In the genomic region with DNA sequence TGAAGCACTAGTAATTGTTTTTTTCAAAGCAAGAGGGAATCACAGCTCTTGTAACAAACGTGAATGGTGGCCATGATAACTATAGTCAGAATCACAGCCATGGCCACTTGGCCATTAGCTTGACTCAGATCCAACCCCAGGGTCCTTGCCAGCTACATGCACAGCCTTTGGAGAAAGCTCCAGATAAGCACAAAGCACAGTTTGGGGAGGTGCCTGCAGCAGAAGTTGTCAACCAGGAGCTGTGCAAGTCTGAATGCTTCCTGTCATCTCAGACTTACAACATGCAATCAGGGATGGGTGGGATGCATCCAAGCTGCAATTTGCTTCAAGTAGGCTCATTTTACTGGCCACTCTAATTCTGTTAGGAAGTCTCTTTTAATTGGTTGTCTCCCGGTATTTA, we compare ENCODE assay signal across 43 mouse cellular contexts. TPM values are rescaled to one million over a fixed set of nuclear protein-coding genes. Genes with fewer than 3 reads are reported as not detected.
A peak's percentile ranks its signal among the peaks of the same experiment; 100 is the strongest.
DNase-seq lines count a peak whose midpoint lies in the region; ATAC-seq lines count a peak whose summit lies in the region.
"Had no signal": no experiment of that assay in that cellular context is flagged by ENCODE, and none has a peak within 500 bp of the region (broad histone marks: within the 10 kb centered on the region; RNA-seq: fewer than 3 reads in every experiment).

No protein-coding gene starts in this region.

- 0 out of 2 replicates have a peak, but pooled peaks cover 2% of the 10 kb centered on the region for H3K4me1 ChIP-seq in forebrain, embryonic 16.5 days (replicated peaks; ENCODE audit: control insufficient read depth, insufficient read depth, low read length)
- H3K4me1 ChIP-seq: kidney, embryonic 15.5 days; limb, embryonic 10.5 days; limb, embryonic 15.5 days; liver, embryonic 13.5 days; megakaryocyte, embryonic 14.5 days had no signal

- no peaks in the 10 kb centered on the region for H3K27me3 ChIP-seq in forebrain, embryonic 16.5 days (replicated peaks; ENCODE audit: control insufficient read depth, insufficient read depth, low read length)
- H3K27me3 ChIP-seq: heart, embryonic 13.5 days; kidney, embryonic 15.5 days; limb, embryonic 15.5 days; liver, embryonic 13.5 days; megakaryocyte, embryonic 14.5 days; Patski had no signal

- no peak overlapping the region for H3K27ac ChIP-seq in forebrain, embryonic 16.5 days (ENCODE audit: low read length)
- H3K27ac ChIP-seq: gastrocnemius, adult 2 months; heart, embryonic 13.5 days; kidney, embryonic 15.5 days; limb, embryonic 10.5 days; limb, embryonic 15.5 days; liver, embryonic 13.5 days; stomach, postnatal 0 days had no signal

- no peaks in the 10 kb centered on the region for H3K36me3 ChIP-seq in forebrain, embryonic 16.5 days (ENCODE audit: control insufficient read depth, insufficient read depth)
- H3K36me3 ChIP-seq: G1E; heart, embryonic 13.5 days; kidney, embryonic 15.5 days; limb, embryonic 10.5 days; limb, embryonic 15.5 days; liver, embryonic 13.5 days had no signal

- H3K9me3 ChIP-seq in forebrain, embryonic 16.5 days (ENCODE audit: control insufficient read depth, low read length), result peaks cover 3% of the 10 kb centered on the region; the same call in 1 of the 2 replicates
- H3K9me3 ChIP-seq: kidney, embryonic 15.5 days; limb, embryonic 10.5 days; limb, embryonic 15.5 days had no signal

- H3K9ac ChIP-seq in forebrain, embryonic 16.5 days (replicated peaks; ENCODE audit: low read depth, low read length), result no peak overlapping the region
- H3K9ac ChIP-seq: heart, embryonic 13.5 days; kidney, embryonic 15.5 days; limb, embryonic 15.5 days; liver, embryonic 13.5 days had no signal

- peak; percentile 94 for ATAC-seq in forebrain, embryonic 16.5 days
- ATAC-seq: hindbrain, embryonic 16.5 days; lung, postnatal 0 days; Patski had no signal

- H3K4me2 ChIP-seq in forebrain, embryonic 16.5 days (ENCODE audit: low read length), result no peak overlapping the region
- H3K4me2 ChIP-seq: heart, embryonic 13.5 days; kidney, embryonic 15.5 days; limb, embryonic 15.5 days; liver, embryonic 13.5 days had no signal

- H3K4me3 ChIP-seq in forebrain, embryonic 16.5 days (replicated peaks; ENCODE audit: low read length), result no peak overlapping the region
- H3K4me3 ChIP-seq: erythroblast, embryonic 14.5 days; gastrocnemius, adult 2 months; heart, embryonic 13.5 days; kidney, embryonic 15.5 days; limb, embryonic 10.5 days; limb, embryonic 15.5 days; liver, embryonic 13.5 days; megakaryocyte, embryonic 14.5 days had no signal

- WGBS in forebrain, embryonic 16.5 days, result 48% methylated on average over 2 of the region's 2 CpGs

- peak; percentile 30 to 39 for DNase-seq in cerebellum, postnatal 14 days
- DNase-seq in cerebellum, adult 18-20 months, result no peak
- DNase-seq in heart, postnatal 4 days, result peak; percentile 21
- no peak for DNase-seq in heart, adult 18-20 months
- DNase-seq in brain, adult 2 months (ENCODE audit: low read depth, low spot score), result peak; percentile 60
- DNase-seq in adrenal gland, postnatal 10 days, result no peak
- DNase-seq: adrenal gland, postnatal 25 days; cerebellum, adult 8-10 months; gastrocnemius, adult 2 months; gastrocnemius, postnatal 36 days; kidney, adult 18-20 months; kidney, postnatal 25 days; liver, embryonic 13.5 days; lung, adult 18-20 months; lung, postnatal 4 days; midbrain, embryonic 14.5 days; right cerebral cortex, postnatal 14 days; thymus, adult 18-20 months; thymus, postnatal 25 days had no signal

RNA-seq across cellular contexts. Expression of gene Krtap6-2, which starts 9.7 kb away (rescaled TPM):
- not detected for total RNA-seq in heart, postnatal 4 days (2021)
- not detected for total RNA-seq in heart, adult 18-20 months (2021)
- not detected in 2 replicates for polyA plus RNA-seq in forebrain, embryonic 16.5 days (2015; fragmentation: Nextera tagmentation; extraction: Ambion mirVana)
- total RNA-seq in adrenal gland, postnatal 10 days (2021), result not detected
- total RNA-seq: adrenal gland, postnatal 25 days; common myeloid progenitor, adult 5-6 weeks; gastrocnemius, adult 2 months; gastrocnemius, postnatal 36 days; heart, adult 8-10 months; heart, postnatal 10 days; layer of hippocampus, adult 8-10 months; layer of hippocampus, postnatal 25 days; left cerebral cortex, adult 8-10 months; monocyte, adult 5-6 weeks had no signal
- polyA plus RNA-seq: embryonic facial prominence, embryonic 14.5 days; erythroblast, embryonic 14.5 days; G1E; heart, embryonic 13.5 days; hindbrain, embryonic 11.5 days; hindbrain, embryonic 16.5 days; intestine, embryonic 14.5 days; kidney, embryonic 15.5 days; limb, embryonic 10.5 days; limb, embryonic 15.5 days; liver, embryonic 13.5 days; lung, postnatal 0 days; midbrain, embryonic 14.5 days; neural tube, embryonic 14.5 days; Patski; spleen, adult 2 months; stomach, postnatal 0 days had no signal

RNA-seq across cellular contexts. Expression of gene Krtap21-1, which starts 25.9 kb away (rescaled TPM):
- total RNA-seq in heart, postnatal 4 days (2021), result not detected
- total RNA-seq in heart, adult 18-20 months (2021), result not detected
- not detected in 2 replicates for polyA plus RNA-seq in forebrain, embryonic 16.5 days (2015; fragmentation: Nextera tagmentation; extraction: Ambion mirVana)
- total RNA-seq in adrenal gland, postnatal 10 days (2021), result not detected
- total RNA-seq: adrenal gland, postnatal 25 days; common myeloid progenitor, adult 5-6 weeks; G1E; gastrocnemius, adult 2 months; gastrocnemius, postnatal 36 days; heart, adult 8-10 months; heart, postnatal 10 days; layer of hippocampus, adult 8-10 months; layer of hippocampus, postnatal 25 days; left cerebral cortex, adult 8-10 months; monocyte, adult 5-6 weeks had no signal
- polyA plus RNA-seq: embryonic facial prominence, embryonic 14.5 days; erythroblast, embryonic 14.5 days; G1E; heart, embryonic 13.5 days; hindbrain, embryonic 11.5 days; hindbrain, embryonic 16.5 days; intestine, embryonic 14.5 days; kidney, embryonic 15.5 days; limb, embryonic 10.5 days; limb, embryonic 15.5 days; liver, embryonic 13.5 days; lung, postnatal 0 days; midbrain, embryonic 14.5 days; neural tube, embryonic 14.5 days; Patski; spleen, adult 2 months; stomach, postnatal 0 days had no signal

RNA-seq across cellular contexts. Expression of gene Krtap8-1, which starts 58.2 kb away (rescaled TPM):
- total RNA-seq in heart, postnatal 4 days (2021), result not detected
- total RNA-seq in heart, adult 18-20 months (2021), result not detected
- not detected in 2 replicates for polyA plus RNA-seq in forebrain, embryonic 16.5 days (2015; fragmentation: Nextera tagmentation; extraction: Ambion mirVana)
- total RNA-seq in adrenal gland, postnatal 10 days (2021), result not detected
- total RNA-seq: adrenal gland, postnatal 25 days; common myeloid progenitor, adult 5-6 weeks; G1E; gastrocnemius, adult 2 months; gastrocnemius, postnatal 36 days; heart, adult 8-10 months; heart, postnatal 10 days; layer of hippocampus, adult 8-10 months; layer of hippocampus, postnatal 25 days; left cerebral cortex, adult 8-10 months; monocyte, adult 5-6 weeks had no signal
- polyA plus RNA-seq: erythroblast, embryonic 14.5 days; heart, embryonic 13.5 days; hindbrain, embryonic 11.5 days; hindbrain, embryonic 16.5 days; intestine, embryonic 14.5 days; kidney, embryonic 15.5 days; limb, embryonic 10.5 days; liver, embryonic 13.5 days; lung, postnatal 0 days; midbrain, embryonic 14.5 days; neural tube, embryonic 14.5 days; Patski; spleen, adult 2 months; stomach, postnatal 0 days had no signal

Comparison
In these comparisons a context has a peak if more than half of its experiments do, and no peak if none do; other contexts are left out.
1. DNase-seq: peak in cerebellum, postnatal 14 days (2 of 2), heart, postnatal 4 days (single experiment) and brain, adult 2 months (single experiment); none in cerebellum, adult 18-20 months (0 of 2), heart, adult 18-20 months (0 of 2) and adrenal gland, postnatal 10 days (single experiment).